Mouse (Mus musculus): ENCODE results near the gene Rcbtb2. TPM values are rescaled to one million over a fixed set of nuclear protein-coding genes. Genes with fewer than 3 reads are reported as not detected.

Gene Rcbtb2
- total and polyA plus RNA-seq, 2 experiments from 2014 or later: 43.1 to 54.1 TPM

DNA sequence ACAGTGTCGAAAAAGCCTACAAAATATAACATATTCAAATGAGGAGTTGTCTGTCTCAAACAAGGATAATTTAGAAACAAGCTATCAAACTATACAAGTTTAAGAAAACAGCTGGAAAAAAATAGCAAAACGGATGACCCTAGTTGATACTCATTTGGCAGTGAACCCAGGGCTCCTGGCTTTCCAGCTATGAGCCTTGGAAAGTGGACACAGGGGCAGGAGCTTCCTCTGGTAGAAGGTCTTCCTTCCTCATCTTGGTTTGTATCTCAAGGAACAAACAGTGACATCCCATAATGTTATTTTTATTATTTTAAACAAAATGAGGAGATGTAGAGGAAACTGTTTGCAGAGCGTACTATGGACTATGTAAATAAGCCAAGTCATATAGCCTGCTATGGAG, 25.3 kb downstream of the Rcbtb2 start:
- TF ChIP-seq CTCF (IDR thresholded peaks at IDR 0.05): no peak
- 0 out of 2 replicates have a peak, but pooled peaks cover 3% of the 10 kb centered on the region for H3K36me3 ChIP-seq (ENCODE audit: insufficient read depth, low read length)
- ATAC-seq (ENCODE audit: low FRiP score) (no peak), DNase-seq (ENCODE audit: low spot score) (no peak)
- no peak overlapping the region for H3K4me3 ChIP-seq (ENCODE audit: low read depth, low read length)
- no peaks in the 10 kb centered on the region for H3K27me3 ChIP-seq (ENCODE audit: insufficient read depth, low read length)
- H3K4me2 ChIP-seq (ENCODE audit: low read depth, low read length, poor library complexity, severe bottlenecking): no peak overlapping the region
- peaks cover 4% of the 10 kb centered on the region; the same call in 1 of the 2 replicates for H3K4me1 ChIP-seq (ENCODE audit: insufficient read depth, low read length)
- no peak overlapping the region for H3K27ac ChIP-seq (ENCODE audit: low read depth, low read length)
- H3K9me3 ChIP-seq (ENCODE audit: low read length): no peaks in the 10 kb centered on the region
- no peak overlapping the region for H3K9ac ChIP-seq (replicated peaks; ENCODE audit: low read length, poor library complexity, severe bottlenecking)
- WGBS: 85% methylated on average over 3 of the region's 3 CpGs

DNA sequence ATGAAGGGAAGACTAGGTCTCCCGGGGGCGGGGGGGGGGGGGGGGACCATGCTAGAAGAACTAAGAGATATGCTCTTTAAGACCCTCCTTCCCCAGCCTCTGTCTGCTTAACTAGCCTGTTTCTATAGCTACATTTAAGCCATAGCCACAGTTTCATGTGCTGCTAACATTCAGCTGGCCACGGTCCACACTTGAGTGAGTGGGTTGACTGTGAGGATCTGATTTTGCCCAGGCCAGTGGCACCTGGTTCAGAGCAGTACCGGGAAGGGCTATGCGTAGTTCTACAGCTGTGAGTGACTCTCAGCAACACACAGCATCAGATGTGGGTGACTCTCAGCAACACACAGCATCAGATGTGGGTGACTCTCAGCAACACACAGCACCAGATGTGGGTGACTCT, 38.5 kb downstream of the Rcbtb2 start:
- no peak overlapping the region for H3K27ac ChIP-seq (ENCODE audit: low read depth, low read length)
- no peak for TF ChIP-seq CTCF (IDR thresholded peaks at IDR 0.05)
- peaks cover 30% of the 10 kb centered on the region for H3K36me3 ChIP-seq (ENCODE audit: insufficient read depth, low read length)
- H3K4me2 ChIP-seq (ENCODE audit: low read depth, low read length, poor library complexity, severe bottlenecking): no peak overlapping the region
- DNase-seq (ENCODE audit: low spot score): no peak
- WGBS: 97% methylated on average over 4 of the region's 5 CpGs
- no peak for ATAC-seq (ENCODE audit: low FRiP score)
- H3K4me3 ChIP-seq (ENCODE audit: low read depth, low read length): no peak overlapping the region
- no peaks in the 10 kb centered on the region for H3K27me3 ChIP-seq (ENCODE audit: insufficient read depth, low read length)
- H3K9me3 ChIP-seq (ENCODE audit: low read length): no peaks in the 10 kb centered on the region
- H3K4me1 ChIP-seq (ENCODE audit: insufficient read depth, low read length): no peaks in the 10 kb centered on the region
- no peak overlapping the region for H3K9ac ChIP-seq (replicated peaks; ENCODE audit: low read length, poor library complexity, severe bottlenecking)

GRCm38 (mm10) chr14:73162192-73162800, 39.5 kb downstream of the Rcbtb2 start:
- WGBS: 92% methylated on average over 13 of the region's 13 CpGs
- no peak for TF ChIP-seq CTCF (IDR thresholded peaks at IDR 0.05)
- H3K9me3 ChIP-seq (ENCODE audit: low read length): no peaks in the 10 kb centered on the region
- H3K4me3 ChIP-seq (ENCODE audit: low read depth, low read length): no peak overlapping the region
- H3K4me1 ChIP-seq (ENCODE audit: insufficient read depth, low read length): no peaks in the 10 kb centered on the region
- no peaks in the 10 kb centered on the region for H3K27me3 ChIP-seq (ENCODE audit: insufficient read depth, low read length)
- DNase-seq (ENCODE audit: low spot score): no peak
- ATAC-seq (ENCODE audit: low FRiP score): no peak
- no peak overlapping the region for H3K9ac ChIP-seq (replicated peaks; ENCODE audit: low read length, poor library complexity, severe bottlenecking)
- peaks cover 30% of the 10 kb centered on the region for H3K36me3 ChIP-seq (ENCODE audit: insufficient read depth, low read length)
- no peak overlapping the region for H3K27ac ChIP-seq (ENCODE audit: low read depth, low read length)
- H3K4me2 ChIP-seq (ENCODE audit: low read depth, low read length, poor library complexity, severe bottlenecking): no peak overlapping the region

DNA sequence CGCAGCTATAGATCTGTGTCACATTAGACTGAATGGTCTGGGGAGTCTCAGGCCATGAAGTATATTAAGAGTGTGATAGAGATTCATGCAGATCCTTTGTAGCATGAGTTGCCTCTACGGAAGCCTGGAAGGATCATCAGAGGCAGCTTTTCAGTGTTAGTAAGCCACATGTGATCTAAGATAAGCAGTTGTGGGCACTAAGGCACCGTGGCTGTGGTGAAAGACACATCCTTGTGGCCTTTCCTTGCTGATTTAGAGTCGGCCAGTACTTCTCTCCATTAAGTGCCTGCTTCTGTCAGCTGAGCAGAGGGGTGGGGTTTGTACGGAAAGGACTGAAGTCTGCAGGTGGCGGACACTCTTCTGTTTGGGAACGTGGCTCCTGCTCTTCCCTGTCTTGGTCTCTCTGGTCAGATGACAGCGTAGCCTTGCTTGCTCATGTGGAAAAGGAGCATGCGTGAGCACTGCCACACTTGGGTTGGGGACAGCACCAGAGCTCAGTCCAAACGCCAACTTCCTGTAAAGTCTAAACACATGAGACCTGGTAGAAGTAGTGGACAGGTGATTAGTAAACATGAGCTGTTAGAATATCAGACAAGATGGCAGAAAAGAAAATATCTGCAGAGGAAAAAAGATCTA, 40.6 kb downstream of the Rcbtb2 start:
- Histone ChIP-seq H3K4me1 (ENCODE audit: insufficient read depth, low read length) (no peaks in the 10 kb centered on the region), H3K9me3 (ENCODE audit: low read length) (no peaks in the 10 kb centered on the region), H3K27me3 (ENCODE audit: insufficient read depth, low read length) (no peaks in the 10 kb centered on the region), H3K27ac (ENCODE audit: low read depth, low read length) (no peak overlapping the region), H3K36me3 (ENCODE audit: insufficient read depth, low read length) (peaks cover 34% of the 10 kb centered on the region), H3K4me2 (ENCODE audit: low read depth, low read length, poor library complexity, severe bottlenecking) (no peak overlapping the region), H3K9ac (replicated peaks; ENCODE audit: low read length, poor library complexity, severe bottlenecking) (no peak overlapping the region), H3K4me3 (ENCODE audit: low read depth, low read length) (no peak overlapping the region)
- no peak for TF ChIP-seq CTCF (IDR thresholded peaks at IDR 0.05)
- WGBS: 97% methylated on average over 10 of the region's 10 CpGs
- DNase-seq (ENCODE audit: low spot score) (no peak), ATAC-seq (ENCODE audit: low FRiP score) (no peak)

GRCm38 (mm10) chr14:73165136-73165535, 42.3 kb downstream of the Rcbtb2 start:
- no peak overlapping the region for H3K9ac ChIP-seq (replicated peaks; ENCODE audit: low read length, poor library complexity, severe bottlenecking)
- no peak overlapping the region for H3K4me3 ChIP-seq (ENCODE audit: low read depth, low read length)
- 97% methylated on average over 6 of the region's 6 CpGs for WGBS
- no peak overlapping the region for H3K4me2 ChIP-seq (ENCODE audit: low read depth, low read length, poor library complexity, severe bottlenecking)
- no peak for DNase-seq (ENCODE audit: low spot score)
- no peaks in the 10 kb centered on the region for H3K4me1 ChIP-seq (ENCODE audit: insufficient read depth, low read length)
- peaks cover 33% of the 10 kb centered on the region for H3K36me3 ChIP-seq (ENCODE audit: insufficient read depth, low read length)
- H3K27me3 ChIP-seq (ENCODE audit: insufficient read depth, low read length): no peaks in the 10 kb centered on the region
- H3K27ac ChIP-seq (ENCODE audit: low read depth, low read length): no peak overlapping the region
- ATAC-seq (ENCODE audit: low FRiP score): no peak
- no peaks in the 10 kb centered on the region for H3K9me3 ChIP-seq (ENCODE audit: low read length)
- TF ChIP-seq CTCF (IDR thresholded peaks at IDR 0.05): no peak

GRCm38 (mm10) chr14:73168605-73169004, 45.8 kb downstream of the Rcbtb2 start:
- H3K9me3 ChIP-seq (ENCODE audit: low read length): no peaks in the 10 kb centered on the region
- no peak overlapping the region for H3K4me2 ChIP-seq (ENCODE audit: low read depth, low read length, poor library complexity, severe bottlenecking)
- ATAC-seq (ENCODE audit: low FRiP score) (no peak), DNase-seq (ENCODE audit: low spot score) (no peak)
- H3K4me1 ChIP-seq (ENCODE audit: insufficient read depth, low read length): no peaks in the 10 kb centered on the region
- peaks cover 28% of the 10 kb centered on the region for H3K36me3 ChIP-seq (ENCODE audit: insufficient read depth, low read length)
- H3K4me3 ChIP-seq (ENCODE audit: low read depth, low read length): no peak overlapping the region
- H3K9ac ChIP-seq (replicated peaks; ENCODE audit: low read length, poor library complexity, severe bottlenecking): no peak overlapping the region
- no peaks in the 10 kb centered on the region for H3K27me3 ChIP-seq (ENCODE audit: insufficient read depth, low read length)
- no peak for TF ChIP-seq CTCF (IDR thresholded peaks at IDR 0.05)
- 93% methylated on average over 6 of the region's 6 CpGs for WGBS
- H3K27ac ChIP-seq (ENCODE audit: low read depth, low read length): no peak overlapping the region
